Mouse (Mus musculus) gastrocnemius, adult 18-20 months (tissue): ENCODE measurements at regions not wholly inside any gene's neighbourhood (a gene's known extent, or its start where the extent isn't known, plus 50 kb on each side); places are given as distances from the start of the nearest gene placed in this dataset.

Experiments
- DNase-seq: peaks from one replicate; pipeline ENCODE4 v3.0.0; 2021; ENCODE audit warnings: low spot score

- peak; percentile 30 for DNase-seq
These were observed 59.6 kb upstream of the Sesn3 start for GRCm38 (mm10) chr9:14215171-14215782.

GRCm38 (mm10) chr9:14215961-14216360 is 58.9 kb upstream of the Sesn3 start:
- DNase-seq: no peak

GRCm38 (mm10) chr9:14222936-14223335 is 51.9 kb upstream of the Sesn3 start:
- DNase-seq: no peak
